Mouse (Mus musculus): ENCODE results near the gene Nacad. TPM values are rescaled to one million over a fixed set of nuclear protein-coding genes. Genes with fewer than 3 reads are reported as not detected.

The Nacad gene
- polyA plus RNA-seq, 1 experiment from 2014 or later, result 5.3 TPM

GRCm38 (mm10) chr11:6576151-6576550 is 29.7 kb downstream of the Nacad start:
- H3K4me2 ChIP-seq, result no peak overlapping the region
- H3K27me3 ChIP-seq, result no peaks in the 10 kb centered on the region
- no peak overlapping the region for H3K4me3 ChIP-seq (replicated peaks)
- 80% methylated on average over 3 of the region's 3 CpGs for WGBS (ENCODE audit: insufficient replicate concordance)
- H3K4me1 ChIP-seq (replicated peaks), result peaks cover 4% of the 10 kb centered on the region; the same call in 1 of the 2 replicates
- no peaks in the 10 kb centered on the region for H3K9me3 ChIP-seq (replicated peaks)
- ATAC-seq (ENCODE audit: insufficient read depth), result no peak
- no peak overlapping the region for H3K9ac ChIP-seq
- peaks cover 60% of the 10 kb centered on the region for H3K36me3 ChIP-seq (replicated peaks)
- no peak overlapping the region for H3K27ac ChIP-seq (replicated peaks)

- no peak for ATAC-seq (ENCODE audit: insufficient read depth)
- Histone ChIP-seq H3K4me2 (no peak overlapping the region), H3K9ac (no peak overlapping the region), H3K36me3 (replicated peaks) (peaks cover 50% of the 10 kb centered on the region), H3K4me1 (replicated peaks) (peaks cover 43% of the 10 kb centered on the region), H3K9me3 (replicated peaks) (no peaks in the 10 kb centered on the region), H3K27ac (replicated peaks) (no peak overlapping the region), H3K27me3 (no peaks in the 10 kb centered on the region), H3K4me3 (replicated peaks) (no peak overlapping the region)
- 50% methylated on average over 3 of the region's 3 CpGs for WGBS (ENCODE audit: insufficient replicate concordance)
These were observed 36.5 kb downstream of the Nacad start for GRCm38 (mm10) chr11:6569410-6569777.

GRCm38 (mm10) chr11:6568584-6569409 is 37.1 kb downstream of the Nacad start:
- no peaks in the 10 kb centered on the region for H3K27me3 ChIP-seq
- H3K4me3 ChIP-seq (replicated peaks), result no peak overlapping the region
- 0 out of 2 replicates have a peak overlapping the region, but pooled peaks have one; percentile 2 for H3K4me2 ChIP-seq
- 0 out of 2 replicates have a peak, but pooled peaks have one; percentile 11 for ATAC-seq (ENCODE audit: insufficient read depth)
- peaks cover 54% of the 10 kb centered on the region for H3K36me3 ChIP-seq (replicated peaks)
- no peaks in the 10 kb centered on the region for H3K9me3 ChIP-seq (replicated peaks)
- 40% methylated on average over 11 of the region's 11 CpGs for WGBS (ENCODE audit: insufficient replicate concordance)
- H3K4me1 ChIP-seq (replicated peaks), result peaks cover 43% of the 10 kb centered on the region
- no peak overlapping the region for H3K9ac ChIP-seq
- no peak overlapping the region; the same call in 1 of the 2 replicates for H3K27ac ChIP-seq (replicated peaks)

DNA sequence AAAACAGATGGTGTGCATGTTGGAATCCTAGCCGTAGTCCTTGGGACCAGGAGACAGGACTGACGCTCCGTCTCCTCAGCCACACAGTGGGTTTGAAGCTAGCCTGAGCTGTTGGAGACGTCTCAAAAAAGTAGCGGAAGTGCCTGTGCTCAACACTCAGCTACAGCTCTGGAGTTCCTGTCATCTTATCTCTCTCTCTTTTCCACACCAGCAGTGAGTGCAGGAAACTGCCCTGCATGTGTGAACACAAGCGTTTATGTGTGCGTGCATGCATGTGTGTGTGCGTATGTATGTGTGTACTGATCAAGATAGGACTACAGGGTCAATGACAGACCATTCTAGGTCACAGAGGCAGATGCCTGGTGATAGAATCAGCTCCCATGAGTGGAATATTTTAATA is 37.9 kb downstream of the Nacad start:
- Histone ChIP-seq H3K4me2 (peak overlapping the region; percentile 8; the same call in 1 of the 2 replicates), H3K36me3 (replicated peaks) (peaks cover 48% of the 10 kb centered on the region), H3K9ac (no peak overlapping the region), H3K27ac (replicated peaks) (peak overlapping the region; percentile 8; the same call in 1 of the 2 replicates), H3K4me1 (replicated peaks) (peaks cover 44% of the 10 kb centered on the region), H3K9me3 (replicated peaks) (no peaks in the 10 kb centered on the region), H3K4me3 (replicated peaks) (no peak overlapping the region), H3K27me3 (no peaks in the 10 kb centered on the region)
- peak; percentile 40; the same call in 1 of the 2 replicates for ATAC-seq (ENCODE audit: insufficient read depth)
- 19% methylated on average over 8 of the region's 8 CpGs for WGBS (ENCODE audit: insufficient replicate concordance)

DNA sequence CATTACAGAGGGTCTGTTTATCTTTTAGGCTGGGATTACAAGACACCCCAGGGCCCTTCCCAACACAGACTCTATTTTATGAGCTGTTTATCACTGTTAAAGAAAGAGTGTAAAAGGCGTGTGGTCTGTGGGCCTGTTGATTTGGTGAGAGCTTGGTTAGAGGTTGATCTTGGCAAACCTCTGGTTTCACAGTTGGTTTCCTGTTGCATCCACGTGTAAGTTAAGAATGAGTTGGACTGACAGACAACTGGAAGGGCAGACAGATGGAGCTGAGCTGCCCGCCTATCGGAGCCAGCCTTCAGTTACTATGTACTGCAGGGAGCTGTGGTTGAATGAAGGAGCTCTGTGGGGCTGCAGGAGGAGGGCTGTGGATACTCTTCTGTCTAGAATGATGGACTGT is 39.4 kb downstream of the Nacad start:
- Histone ChIP-seq H3K4me3 (replicated peaks) (no peak overlapping the region), H3K4me1 (replicated peaks) (peaks cover 56% of the 10 kb centered on the region), H3K27ac (replicated peaks) (no peak overlapping the region), H3K9me3 (replicated peaks) (no peaks in the 10 kb centered on the region), H3K36me3 (replicated peaks) (peaks cover 37% of the 10 kb centered on the region), H3K9ac (no peak overlapping the region), H3K4me2 (no peak overlapping the region), H3K27me3 (no peaks in the 10 kb centered on the region)
- ATAC-seq (ENCODE audit: insufficient read depth), result no peak
- WGBS (ENCODE audit: insufficient replicate concordance), result 32% methylated on average over 4 of the region's 4 CpGs

GRCm38 (mm10) chr11:6563201-6563600 is 42.7 kb downstream of the Nacad start:
- Histone ChIP-seq H3K4me3 (replicated peaks) (no peak overlapping the region), H3K27me3 (no peaks in the 10 kb centered on the region), H3K9ac (no peak overlapping the region), H3K9me3 (replicated peaks) (no peaks in the 10 kb centered on the region), H3K4me2 (no peak overlapping the region; the same call in 1 of the 2 replicates), H3K36me3 (replicated peaks) (peaks cover 17% of the 10 kb centered on the region), H3K4me1 (replicated peaks) (peaks cover 63% of the 10 kb centered on the region), H3K27ac (replicated peaks) (no peak overlapping the region)
- WGBS (ENCODE audit: insufficient replicate concordance), result 46% methylated on average over 4 of the region's 4 CpGs
- ATAC-seq (ENCODE audit: insufficient read depth), result no peak

GRCm38 (mm10) chr11:6562359-6562758 is 43.5 kb downstream of the Nacad start:
- Histone ChIP-seq H3K27ac (replicated peaks) (no peak overlapping the region), H3K4me3 (replicated peaks) (peak overlapping the region; percentile 30), H3K9ac (no peak overlapping the region), H3K4me1 (replicated peaks) (peaks cover 61% of the 10 kb centered on the region), H3K36me3 (replicated peaks) (peaks cover 22% of the 10 kb centered on the region), H3K27me3 (no peaks in the 10 kb centered on the region), H3K4me2 (peak overlapping the region; percentile 25), H3K9me3 (replicated peaks) (no peaks in the 10 kb centered on the region)
- WGBS (ENCODE audit: insufficient replicate concordance), result 42% methylated on average over 6 of the region's 6 CpGs
- no peak; the same call in 1 of the 2 replicates for ATAC-seq (ENCODE audit: insufficient read depth)

GRCm38 (mm10) chr11:6561474-6561873 is 44.4 kb downstream of the Nacad start:
- H3K4me3 ChIP-seq (replicated peaks), result peak overlapping the region; percentile 30
- H3K36me3 ChIP-seq (replicated peaks), result peaks cover 24% of the 10 kb centered on the region
- WGBS (ENCODE audit: insufficient replicate concordance), result 39% methylated on average over 4 of the region's 4 CpGs
- peak overlapping the region; percentile 46 for H3K27ac ChIP-seq (replicated peaks)
- H3K27me3 ChIP-seq, result no peaks in the 10 kb centered on the region
- ATAC-seq (ENCODE audit: insufficient read depth), result no peak
- H3K4me1 ChIP-seq (replicated peaks), result peaks cover 52% of the 10 kb centered on the region
- H3K9me3 ChIP-seq (replicated peaks), result no peaks in the 10 kb centered on the region
- H3K9ac ChIP-seq, result no peak overlapping the region
- H3K4me2 ChIP-seq, result peak overlapping the region; percentile 25

- no peaks in the 10 kb centered on the region for H3K27me3 ChIP-seq
- peak overlapping the region; percentile 30 for H3K4me3 ChIP-seq (replicated peaks)
- H3K4me2 ChIP-seq, result peak overlapping the region; percentile 34
- H3K27ac ChIP-seq (replicated peaks), result peak overlapping the region; percentile 46
- WGBS (ENCODE audit: insufficient replicate concordance), result 31% methylated on average over 13 of the region's 13 CpGs
- no peak for ATAC-seq (ENCODE audit: insufficient read depth)
- H3K4me1 ChIP-seq (replicated peaks), result peaks cover 45% of the 10 kb centered on the region
- peaks cover 28% of the 10 kb centered on the region for H3K36me3 ChIP-seq (replicated peaks)
- H3K9ac ChIP-seq, result no peak overlapping the region
- H3K9me3 ChIP-seq (replicated peaks), result no peaks in the 10 kb centered on the region
These were observed 45.0 kb downstream of the Nacad start for GRCm38 (mm10) chr11:6560655-6561360.

DNA sequence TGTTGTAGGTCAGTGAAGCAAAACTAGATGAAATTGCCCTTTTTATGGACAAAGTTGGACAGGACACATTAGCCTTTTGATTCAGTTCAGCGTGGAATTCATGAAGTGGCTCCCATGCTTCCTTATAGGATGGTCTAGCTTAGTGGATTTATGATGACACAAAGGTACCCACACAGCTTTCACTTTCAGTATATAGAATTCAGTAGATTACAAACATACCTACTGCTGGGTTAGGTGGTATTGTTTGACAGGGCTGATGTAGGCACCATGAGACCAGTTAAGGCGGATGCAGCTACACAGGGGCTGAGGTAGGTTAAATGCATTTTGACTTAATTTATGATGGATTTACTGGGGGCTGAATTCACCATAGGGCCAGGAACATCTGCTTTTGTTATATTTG is 45.9 kb downstream of the Nacad start:
- no peak overlapping the region for H3K27ac ChIP-seq (replicated peaks)
- no peak for ATAC-seq (ENCODE audit: insufficient read depth)
- no peaks in the 10 kb centered on the region for H3K9me3 ChIP-seq (replicated peaks)
- WGBS (ENCODE audit: insufficient replicate concordance), result 76% methylated on average over 2 of the region's 2 CpGs
- peaks cover 46% of the 10 kb centered on the region for H3K4me1 ChIP-seq (replicated peaks)
- no peaks in the 10 kb centered on the region for H3K27me3 ChIP-seq
- H3K4me2 ChIP-seq, result no peak overlapping the region
- no peak overlapping the region for H3K4me3 ChIP-seq (replicated peaks)
- H3K36me3 ChIP-seq (replicated peaks), result peaks cover 28% of the 10 kb centered on the region
- H3K9ac ChIP-seq, result no peak overlapping the region

GRCm38 (mm10) chr11:6558234-6558633 is 47.6 kb downstream of the Nacad start:
- 45% methylated on average over 3 of the region's 3 CpGs for WGBS (ENCODE audit: insufficient replicate concordance)
- H3K36me3 ChIP-seq (replicated peaks), result peaks cover 29% of the 10 kb centered on the region
- H3K9ac ChIP-seq, result no peak overlapping the region
- no peak for ATAC-seq (ENCODE audit: insufficient read depth)
- H3K9me3 ChIP-seq (replicated peaks), result no peaks in the 10 kb centered on the region
- H3K4me3 ChIP-seq (replicated peaks), result no peak overlapping the region
- peaks cover 49% of the 10 kb centered on the region for H3K4me1 ChIP-seq (replicated peaks)
- H3K27me3 ChIP-seq, result no peaks in the 10 kb centered on the region
- no peak overlapping the region for H3K4me2 ChIP-seq
- no peak overlapping the region for H3K27ac ChIP-seq (replicated peaks)

All from liver, embryonic 15.5 days (tissue).